Mouse (Mus musculus) midbrain, embryonic 10.5 days (tissue): ENCODE data around the gene Vsig4. TPM values are rescaled to one million over a fixed set of nuclear protein-coding genes. Genes with fewer than 3 reads are reported as not detected.
"Not testable (repeated sequence)": the region's sequence is repeated elsewhere in the genome, so short reads cannot be mapped to it uniquely, and the experiment has no call there.

ENCODE experiments used
- DNase-seq: peaks from one replicate; pipeline ENCODE4 v3.0.0-alpha.2; 2017; ENCODE audit warnings: low spot score
- H3K27ac ChIP-seq: fragments of 300-500 bp; sonication (generic); replicated peaks from 2 replicates; pipeline ENCODE4 v1.5.1; 2016; ENCODE audit warnings: mild to moderate bottlenecking
- H3K27me3 ChIP-seq: fragments of 300-500 bp; sonication (generic); 2 replicates; pipeline ENCODE4 v1.6.1; 2016; ENCODE audit warnings: low read depth, mild to moderate bottlenecking; ENCODE audit not compliant: poor library complexity, severe bottlenecking
- H3K36me3 ChIP-seq: fragments of 300-500 bp; sonication (generic); 2 replicates; pipeline ENCODE4 v1.6.1; 2016; ENCODE audit warnings: mild to moderate bottlenecking, moderate library complexity
- H3K4me1 ChIP-seq: fragments of 300-500 bp; sonication (generic); 2 replicates; pipeline ENCODE4 v1.6.1; 2016
- H3K4me3 ChIP-seq: fragments of 300-500 bp; sonication (generic); 2 replicates; pipeline ENCODE4 v1.5.1; 2016; ENCODE audit warnings: mild to moderate bottlenecking, moderate library complexity
- H3K9me3 ChIP-seq: fragments of 300-500 bp; sonication (generic); replicated peaks from 2 replicates; pipeline ENCODE4 v1.6.1; 2016; ENCODE audit warnings: mild to moderate bottlenecking
- WGBS: fragments of 180-500 bp; shearing (Covaris S2); methylation state at CpG from one replicate; pipeline ENCODE4 v1.1.7; 2016; 5-methylcytosine and 5-hydroxymethylcytosine counted together
- polyA plus RNA-seq: library from polyadenylated mRNA; unstranded; fragments of >200 nt; fragmentation: Nextera tagmentation; extraction: Ambion mirVana; gene quantifications from 2 replicates; pipeline ENCODE4 v1.2.1, GENCODE M21; 2016

Vsig4 gene
- not detected in 2 replicates for polyA plus RNA-seq

DNA sequence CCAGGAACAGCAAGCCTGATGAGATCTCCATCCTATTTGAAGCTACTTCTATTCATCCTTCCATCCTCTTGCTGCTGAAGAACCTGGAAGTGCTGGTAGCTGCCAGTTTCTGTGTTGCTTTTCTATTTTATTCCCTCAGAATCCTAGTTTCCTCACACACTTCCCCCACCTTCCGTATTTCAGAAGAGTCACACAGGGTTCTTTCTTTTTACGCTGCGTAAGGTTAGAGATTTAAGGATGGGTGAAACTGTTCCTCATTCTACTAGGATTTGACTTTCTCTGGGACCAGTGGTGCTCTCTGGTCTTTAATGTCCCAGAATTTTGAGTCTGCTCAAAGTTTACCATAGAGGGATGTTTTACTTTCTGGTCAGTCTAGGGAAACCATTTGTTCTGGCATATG lies at the start of gene Vsig4:
Gene Vsig4 (minus strand): TSS at position 101 of the 400 bp plus-strand sequence.
- Histone ChIP-seq H3K27ac (no peak within 1 kb of the TSS), H3K36me3 (no peaks in the 10 kb centered on the region), H3K9me3 (no peaks in the 10 kb centered on the region), H3K4me3 (no peak within 1 kb of the TSS), H3K27me3 (no peaks in the 10 kb centered on the region), H3K4me1 (no peaks in the 10 kb centered on the region)
- 91% methylated on average over 3 of the region's 3 CpGs for WGBS
- DNase-seq = no peak

DNA sequence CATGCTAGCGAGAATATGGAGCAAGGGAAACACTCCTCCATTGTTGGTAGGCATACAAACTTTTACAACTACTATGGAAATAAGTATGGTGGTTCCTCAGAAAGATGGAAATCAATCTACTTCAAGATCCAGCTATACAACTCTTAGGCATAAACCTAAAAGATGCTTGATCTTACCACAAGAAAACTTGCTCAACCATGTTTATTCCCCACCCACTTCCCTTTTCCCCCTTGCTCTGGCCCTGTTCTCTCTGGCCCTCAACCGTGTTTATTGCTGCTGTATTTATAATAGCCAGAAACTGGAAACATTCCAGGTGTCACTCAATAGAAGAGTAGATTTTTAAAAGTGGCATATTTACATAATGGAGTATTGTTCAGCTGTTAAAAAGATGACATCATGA lies 45.9 kb upstream of the Vsig4 start:
- WGBS = 73% methylated on average over 2 of the region's 2 CpGs
- Histone ChIP-seq H3K4me3 (no peak overlapping the region), H3K9me3 (no peaks in the 10 kb centered on the region), H3K27me3 (no peaks in the 10 kb centered on the region), H3K27ac (no peak overlapping the region), H3K36me3 (no peaks in the 10 kb centered on the region), H3K4me1 (no peaks in the 10 kb centered on the region)
- DNase-seq = no peak

DNA sequence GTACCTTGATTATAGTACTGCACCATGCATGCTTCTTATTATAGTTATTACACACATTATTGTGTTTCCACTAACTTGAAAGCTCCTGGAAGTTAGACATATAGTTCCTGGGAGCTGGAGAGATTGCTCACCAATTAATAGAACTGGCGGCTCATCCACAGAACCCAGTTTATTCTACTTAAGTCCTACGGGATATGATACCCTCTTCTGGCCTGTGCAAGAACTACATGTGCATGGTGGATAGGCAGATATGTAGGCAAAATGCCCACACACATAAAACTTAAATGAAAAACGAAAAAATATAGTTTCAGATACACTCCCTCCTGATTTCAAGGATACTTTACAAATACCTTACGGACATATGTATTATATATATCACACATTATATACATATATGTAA lies 36.5 kb upstream of the Vsig4 start:
- DNase-seq = no peak
- no peak overlapping the region for H3K4me3 ChIP-seq
- 52% methylated on average over 4 of the region's 4 CpGs for WGBS
- no peak overlapping the region for H3K27ac ChIP-seq
- H3K27me3 ChIP-seq = no peaks in the 10 kb centered on the region
- H3K9me3 ChIP-seq = no peaks in the 10 kb centered on the region
- no peaks in the 10 kb centered on the region for H3K36me3 ChIP-seq
- H3K4me1 ChIP-seq = no peaks in the 10 kb centered on the region

DNA sequence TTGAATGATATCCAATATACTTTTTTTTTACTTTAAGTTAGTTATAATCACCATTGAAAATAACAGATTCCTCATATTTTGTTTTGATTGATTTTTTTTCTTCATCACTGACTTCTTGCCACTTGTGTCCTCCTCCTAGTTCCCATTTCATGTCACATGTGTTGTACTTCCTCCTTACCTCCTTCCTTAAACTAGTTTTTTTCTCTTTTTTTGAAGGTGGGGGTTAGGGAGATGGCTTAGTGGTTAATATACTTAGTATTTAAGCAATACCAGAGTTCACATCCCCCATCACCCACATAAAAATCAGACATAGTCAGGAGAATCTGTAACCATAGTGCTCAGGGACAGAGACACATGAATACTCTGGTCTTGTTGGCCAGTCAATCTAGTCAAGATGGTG lies 36.7 kb downstream of the Vsig4 start:
- H3K4me3 ChIP-seq = no peak overlapping the region
- H3K36me3 ChIP-seq = no peaks in the 10 kb centered on the region
- DNase-seq = no peak
- H3K27me3 ChIP-seq = no peaks in the 10 kb centered on the region
- H3K4me1 ChIP-seq = no peaks in the 10 kb centered on the region
- no peak overlapping the region for H3K27ac ChIP-seq
- H3K9me3 ChIP-seq = no peaks in the 10 kb centered on the region

DNA sequence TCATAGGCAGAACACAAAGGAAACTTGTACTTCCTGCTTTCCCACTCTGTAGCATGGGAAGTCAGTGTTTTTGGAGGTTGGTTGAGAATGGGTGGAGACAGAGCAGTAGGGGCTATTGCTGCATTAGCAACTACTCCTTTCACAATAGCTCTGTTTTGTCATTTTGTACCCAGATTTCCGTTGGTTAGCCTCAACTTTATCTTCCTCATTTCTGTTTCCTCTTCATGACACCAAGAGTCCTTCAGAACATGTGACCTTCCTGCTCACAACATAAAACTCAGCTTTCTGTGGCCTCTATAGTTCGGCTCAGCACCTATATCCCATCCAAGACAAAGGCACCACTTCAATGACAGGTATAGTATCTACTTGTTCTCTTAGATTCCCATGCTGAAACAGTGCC lies 53.6 kb downstream of the Vsig4 start:
- Histone ChIP-seq H3K36me3 (no peaks in the 10 kb centered on the region), H3K4me1 (no peaks in the 10 kb centered on the region), H3K4me3 (no peak overlapping the region), H3K9me3 (no peaks in the 10 kb centered on the region), H3K27me3 (no peaks in the 10 kb centered on the region), H3K27ac (no peak overlapping the region)
- 71% methylated on average over 2 of the region's 2 CpGs for WGBS
- DNase-seq = no peak

DNA sequence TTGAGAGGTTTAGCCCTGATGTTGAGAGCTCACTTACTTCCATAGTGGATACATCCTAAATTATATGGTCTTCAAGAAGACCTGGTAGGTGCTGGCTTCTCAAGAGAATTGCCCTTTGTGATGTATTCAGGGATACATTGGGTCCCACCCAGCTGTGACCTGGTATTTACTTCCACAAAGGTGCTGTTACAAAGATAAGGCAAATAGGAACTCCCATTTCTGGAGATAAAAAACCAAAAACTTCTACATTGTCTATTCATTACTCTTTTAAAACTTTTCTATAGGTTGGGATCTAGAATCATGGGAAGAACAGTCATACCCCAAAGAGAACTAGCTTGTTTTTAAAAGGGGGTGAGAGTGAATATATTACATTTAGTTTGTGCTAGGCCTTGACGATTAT lies 54.2 kb downstream of the Vsig4 start:
- Histone ChIP-seq H3K27ac (no peak overlapping the region), H3K4me1 (no peaks in the 10 kb centered on the region), H3K36me3 (no peaks in the 10 kb centered on the region), H3K27me3 (no peaks in the 10 kb centered on the region), H3K9me3 (no peaks in the 10 kb centered on the region), H3K4me3 (no peak overlapping the region)
- 89% methylated on average over 1 of the region's 1 CpGs for WGBS
- no peak for DNase-seq

DNA sequence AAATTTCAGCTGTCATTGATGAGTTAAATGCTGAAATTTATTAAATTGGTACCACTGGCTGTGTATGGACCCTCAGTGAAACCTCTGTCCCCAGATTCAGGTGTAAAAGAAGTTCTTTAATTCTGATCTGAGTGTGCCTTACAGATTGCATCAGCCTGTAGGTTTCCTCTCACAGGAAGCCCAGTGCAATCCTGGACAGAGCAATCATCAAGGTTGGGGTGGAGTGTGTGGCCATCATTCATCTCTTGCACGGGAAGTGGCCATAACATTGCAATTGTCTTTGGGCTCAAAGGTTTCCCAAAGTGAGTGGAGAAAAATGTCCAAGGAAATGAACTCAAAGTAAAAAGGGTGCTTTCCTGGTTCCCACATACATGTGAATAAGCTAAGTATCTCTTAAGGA lies 57.5 kb downstream of the Vsig4 start:
- Histone ChIP-seq H3K27ac (no peak overlapping the region), H3K4me3 (no peak overlapping the region), H3K9me3 (no peaks in the 10 kb centered on the region), H3K27me3 (no peaks in the 10 kb centered on the region), H3K36me3 (no peaks in the 10 kb centered on the region), H3K4me1 (no peaks in the 10 kb centered on the region)
- no peak for DNase-seq
- WGBS = 75% methylated on average over 1 of the region's 1 CpGs

DNA sequence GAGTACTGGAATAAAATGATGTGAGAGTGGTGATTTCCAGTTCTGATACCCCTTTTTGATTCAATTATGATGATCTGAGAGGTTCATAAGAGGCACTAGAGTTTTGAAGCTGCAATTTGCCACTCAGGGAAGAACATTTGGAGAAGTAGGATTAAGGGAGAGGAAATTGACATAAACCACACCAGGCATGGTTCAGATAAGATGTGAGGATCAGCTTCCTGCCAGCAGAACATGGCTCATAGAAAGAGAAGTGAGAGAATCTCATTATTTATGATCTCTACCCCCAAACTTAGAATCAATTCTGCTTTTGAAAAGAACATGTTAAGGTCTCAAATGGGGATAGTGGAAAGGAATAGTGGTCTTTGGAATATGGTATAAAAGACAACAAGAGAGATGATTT lies 66.2 kb downstream of the Vsig4 start:
- Histone ChIP-seq H3K4me3 (no peak overlapping the region), H3K27ac (no peak overlapping the region), H3K9me3 (no peaks in the 10 kb centered on the region), H3K36me3 (no peaks in the 10 kb centered on the region), H3K4me1 (no peaks in the 10 kb centered on the region), H3K27me3 (no peaks in the 10 kb centered on the region)
- DNase-seq = no peak

DNA sequence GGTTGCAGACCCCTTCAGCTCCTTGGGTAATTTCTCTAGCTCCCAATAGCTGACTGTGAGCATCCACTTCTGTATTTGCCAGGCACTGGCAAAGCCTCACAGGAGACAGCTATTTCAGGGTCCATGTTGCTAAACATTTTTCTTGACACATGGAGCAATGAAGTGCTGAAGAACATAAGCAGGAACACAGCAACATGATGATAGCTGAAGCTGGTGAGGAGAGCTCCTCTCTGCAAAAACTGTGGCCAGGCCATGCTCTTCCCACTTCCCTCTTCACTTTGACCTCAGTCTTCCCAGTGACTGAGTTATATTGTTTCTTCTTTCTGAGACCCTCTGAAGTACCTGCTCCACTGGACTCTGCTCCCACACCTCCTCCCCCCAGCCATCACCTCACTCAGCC lies 67.8 kb downstream of the Vsig4 start:
- Histone ChIP-seq H3K27me3 (no peaks in the 10 kb centered on the region), H3K4me3 (no peak overlapping the region), H3K27ac (no peak overlapping the region), H3K36me3 (no peaks in the 10 kb centered on the region), H3K4me1 (no peaks in the 10 kb centered on the region), H3K9me3 (no peaks in the 10 kb centered on the region)
- no peak for DNase-seq

DNA sequence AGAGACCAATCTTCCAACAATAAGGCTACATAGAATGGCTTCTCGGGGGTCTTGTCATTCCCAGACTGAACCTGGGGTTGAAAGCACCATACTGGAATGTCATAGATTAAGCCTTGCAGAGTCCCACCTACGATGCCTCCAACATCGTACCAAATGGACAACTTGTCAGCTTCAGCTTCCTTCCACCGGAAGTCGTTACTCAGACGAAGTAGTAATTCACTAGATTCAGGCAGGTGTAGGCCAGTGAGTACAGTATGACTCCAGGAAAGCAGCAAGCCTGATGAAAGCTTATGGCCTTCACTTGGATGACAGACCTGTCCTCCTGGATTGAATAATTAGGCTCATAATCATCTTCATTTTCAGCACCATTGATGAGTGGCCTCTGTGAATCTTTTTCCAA lies 69.0 kb downstream of the Vsig4 start:
- H3K27me3 ChIP-seq = no peaks in the 10 kb centered on the region
- no peaks in the 10 kb centered on the region for H3K9me3 ChIP-seq
- no peak overlapping the region for H3K4me3 ChIP-seq
- H3K27ac ChIP-seq = no peak overlapping the region
- 92% methylated on average over 6 of the region's 6 CpGs for WGBS
- H3K36me3 ChIP-seq = no peaks in the 10 kb centered on the region
- DNase-seq = no peak
- no peaks in the 10 kb centered on the region for H3K4me1 ChIP-seq

DNA sequence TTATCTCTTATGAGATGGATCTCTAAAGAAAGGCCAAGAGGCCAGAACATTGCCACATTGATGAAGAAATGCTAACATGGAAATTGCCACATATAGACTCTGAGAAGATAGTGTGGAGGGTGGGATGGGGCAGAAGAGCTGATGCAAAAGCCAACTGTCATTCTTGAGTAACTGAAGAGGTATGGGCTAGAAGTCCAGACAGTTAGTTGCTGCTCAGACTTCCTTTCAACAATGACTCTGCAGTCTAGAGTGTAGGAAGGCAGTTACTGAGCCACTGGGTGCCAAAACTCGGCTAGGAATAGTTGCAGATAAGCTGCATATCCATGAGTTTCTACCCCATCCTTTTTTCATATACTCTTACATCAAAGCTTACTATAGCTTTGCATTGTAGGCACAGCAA lies 75.2 kb downstream of the Vsig4 start:
- H3K4me3 ChIP-seq = no peak overlapping the region
- H3K27me3 ChIP-seq = no peaks in the 10 kb centered on the region
- H3K4me1 ChIP-seq = no peaks in the 10 kb centered on the region
- no peaks in the 10 kb centered on the region for H3K36me3 ChIP-seq
- WGBS = 61% methylated on average over 1 of the region's 1 CpGs
- no peak overlapping the region for H3K27ac ChIP-seq
- H3K9me3 ChIP-seq = no peaks in the 10 kb centered on the region
- no peak for DNase-seq

DNA sequence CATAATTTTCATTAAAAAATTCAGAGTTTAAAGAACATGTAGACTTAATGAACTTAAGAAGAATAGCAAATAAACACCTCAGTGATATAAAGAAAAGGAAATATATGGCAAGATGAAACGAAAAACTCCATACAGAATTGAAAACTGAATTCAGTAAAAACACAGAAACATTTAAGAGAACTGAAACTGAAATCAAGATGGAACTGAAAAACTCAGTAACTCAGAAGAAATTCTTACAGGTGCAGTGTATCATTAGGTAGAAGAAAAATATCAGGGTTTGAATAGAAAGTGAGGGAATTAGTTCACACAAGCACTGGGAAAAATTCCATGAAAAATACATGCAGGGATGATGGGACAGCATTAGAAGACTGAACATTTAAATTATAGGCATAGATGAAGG lies 86.4 kb downstream of the Vsig4 start:
- H3K27ac ChIP-seq = no peak overlapping the region
- no peak for DNase-seq
- H3K4me1 ChIP-seq = no peaks in the 10 kb centered on the region
- no peaks in the 10 kb centered on the region for H3K36me3 ChIP-seq
- WGBS = 60% methylated on average over 1 of the region's 1 CpGs
- H3K9me3 ChIP-seq = no peaks in the 10 kb centered on the region
- H3K27me3 ChIP-seq = no peaks in the 10 kb centered on the region; the same call in 1 of the 2 replicates
- no peak overlapping the region for H3K4me3 ChIP-seq

DNA sequence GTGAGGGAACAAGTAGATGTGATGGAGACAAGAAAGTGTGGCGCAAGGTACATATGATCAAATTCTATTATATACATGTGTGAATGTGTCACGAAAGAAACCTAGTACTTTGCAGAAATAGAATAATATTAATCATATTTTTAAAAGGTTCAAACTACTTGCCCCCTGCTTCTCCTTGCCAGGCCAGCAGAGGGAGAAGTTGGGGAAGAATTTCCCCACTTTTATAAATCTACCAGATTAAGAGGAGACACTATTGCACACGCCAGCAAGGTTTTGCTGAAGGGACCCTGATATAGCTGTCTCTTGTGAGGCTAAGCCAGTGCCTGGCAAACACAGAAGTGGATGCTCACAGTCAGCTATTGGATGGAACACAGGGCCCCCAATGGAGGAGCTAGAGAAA lies 88.1 kb downstream of the Vsig4 start:
- H3K36me3 ChIP-seq, DNase-seq: not testable (repeated sequence)
- WGBS = 87% methylated on average over 3 of the region's 3 CpGs

More for the DNA sequence above, 88.1 kb downstream of the Vsig4 start:
- not testable (repeated sequence) for H3K4me3 ChIP-seq, H3K9me3 ChIP-seq, H3K27me3 ChIP-seq, H3K4me1 ChIP-seq, H3K27ac ChIP-seq
